Mouse (Mus musculus): ENCODE results near the gene Slc39a3.

DNA sequence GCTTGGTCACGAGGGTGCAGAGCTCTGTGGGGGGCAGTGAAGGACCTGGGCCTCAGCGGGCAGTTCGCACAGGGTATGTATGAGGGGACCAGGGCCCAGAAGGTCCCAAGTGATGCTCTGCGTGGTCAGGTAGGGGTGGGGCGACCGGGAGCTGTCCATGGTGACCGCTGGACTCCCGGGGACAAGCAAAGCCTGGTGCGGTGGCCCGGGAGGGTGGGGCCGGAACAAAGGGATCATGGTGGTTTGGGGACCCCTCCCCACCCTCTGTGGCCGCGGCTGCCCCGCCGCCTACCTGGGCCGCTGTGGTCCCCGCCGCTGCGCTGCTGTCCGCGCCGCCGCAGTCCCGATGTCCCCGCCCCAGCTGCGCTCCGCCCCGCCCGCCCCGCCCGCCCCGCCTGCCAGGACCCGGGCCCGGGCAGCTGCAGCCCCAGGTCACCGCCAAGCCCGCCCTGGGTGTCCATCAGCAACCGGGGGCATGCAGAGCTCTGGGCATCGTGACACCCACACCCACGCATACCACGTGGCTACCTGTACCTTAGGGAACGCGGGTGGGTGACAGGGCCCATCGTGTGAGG lies 12.1 kb downstream of the Slc39a3 start:
- no peak for TF ChIP-seq ZC3H11A (IDR thresholded peaks at IDR 0.05; ENCODE audit: borderline replicate concordance, low read depth, low read length)
- TF ChIP-seq MAFK (IDR thresholded peaks at IDR 0.05; ENCODE audit: insufficient read depth, low read depth, low read length): no peak

Data from ES-E14 (cell line).